ENCODE assay signal across 8 mouse cellular contexts in genomic region chr11:78166161-78166560, GRCm38 (mm10). TPM values are rescaled to one million over a fixed set of nuclear protein-coding genes. Genes with fewer than 3 reads are reported as not detected.
DNase-seq lines count a peak whose midpoint lies in the region; ATAC-seq lines count a peak whose summit lies in the region.

No protein-coding gene starts in this region.

- H3K4me3 ChIP-seq in kidney, embryonic 14.5 days (ENCODE audit: low read length), result peak overlapping the region; percentile 100; the same call in 1 of the 2 replicates
- peak overlapping the region; percentile 84 for H3K4me3 ChIP-seq in embryonic facial prominence, embryonic 10.5 days
- H3K4me3 ChIP-seq in hindbrain, embryonic 14.5 days (replicated peaks; ENCODE audit: low read length), result peak overlapping the region; percentile 96
- peak overlapping the region; percentile 100 for H3K4me3 ChIP-seq in midbrain, embryonic 13.5 days (replicated peaks)

- peak overlapping the region; percentile 75 for H3K4me2 ChIP-seq in kidney, embryonic 14.5 days (replicated peaks; ENCODE audit: low read depth, low read length)
- peak overlapping the region; percentile 79 for H3K4me2 ChIP-seq in hindbrain, embryonic 14.5 days (replicated peaks)
- peak overlapping the region; percentile 84 for H3K4me2 ChIP-seq in midbrain, embryonic 13.5 days (replicated peaks)

- DNase-seq in kidney, postnatal 4 days, result no peak
- peak; percentile 28 for DNase-seq in embryonic facial prominence, embryonic 10.5 days (ENCODE audit: low spot score)
- no peak for DNase-seq in hindbrain, embryonic 14.5 days (ENCODE audit: low spot score)
- no peak for DNase-seq in thymus, postnatal 0 days (ENCODE audit: low spot score)
- no peak for DNase-seq in right cerebral cortex, postnatal 14 days
- no peak for DNase-seq in ovary, postnatal 10 days (ENCODE audit: low spot score)

- peak overlapping the region; percentile 89 for H3K27ac ChIP-seq in kidney, embryonic 14.5 days (ENCODE audit: low read depth, low read length)
- peak overlapping the region; percentile 98 for H3K27ac ChIP-seq in embryonic facial prominence, embryonic 10.5 days (replicated peaks)
- H3K27ac ChIP-seq in hindbrain, embryonic 14.5 days, result peak overlapping the region; percentile 97
- peak overlapping the region; percentile 99; the same call in 1 of the 2 replicates for H3K27ac ChIP-seq in midbrain, embryonic 13.5 days

- H3K9ac ChIP-seq in kidney, embryonic 14.5 days (ENCODE audit: low read depth, low read length), result peak overlapping the region; percentile 99; the same call in 1 of the 2 replicates
- peak overlapping the region; percentile 100; the same call in 1 of the 2 replicates for H3K9ac ChIP-seq in hindbrain, embryonic 14.5 days
- peak overlapping the region; percentile 99; the same call in 1 of the 2 replicates for H3K9ac ChIP-seq in midbrain, embryonic 13.5 days (replicated peaks)

- no peaks in the 10 kb centered on the region for H3K27me3 ChIP-seq in kidney, embryonic 14.5 days (ENCODE audit: control insufficient read depth, insufficient read depth, low read length)
- peaks cover 14% of the 10 kb centered on the region for H3K27me3 ChIP-seq in embryonic facial prominence, embryonic 10.5 days (replicated peaks; ENCODE audit: low read depth, poor library complexity, severe bottlenecking)
- H3K27me3 ChIP-seq in hindbrain, embryonic 14.5 days (ENCODE audit: control insufficient read depth, insufficient read depth, low read length), result no peaks in the 10 kb centered on the region
- H3K27me3 ChIP-seq in midbrain, embryonic 13.5 days, result 0 out of 2 replicates have a peak, but pooled peaks cover 3% of the 10 kb centered on the region

- WGBS in kidney, embryonic 14.5 days, result 40% methylated on average over 4 of the region's 4 CpGs
- 28% methylated on average over 4 of the region's 4 CpGs for WGBS in embryonic facial prominence, embryonic 10.5 days
- 53% methylated on average over 4 of the region's 4 CpGs for WGBS in hindbrain, embryonic 14.5 days
- WGBS in midbrain, embryonic 13.5 days, result 50% methylated on average over 4 of the region's 4 CpGs

- H3K9me3 ChIP-seq in kidney, embryonic 14.5 days (ENCODE audit: control insufficient read depth, low read length), result no peaks in the 10 kb centered on the region
- H3K9me3 ChIP-seq in embryonic facial prominence, embryonic 10.5 days, result no peaks in the 10 kb centered on the region
- H3K9me3 ChIP-seq in hindbrain, embryonic 14.5 days (ENCODE audit: control insufficient read depth, low read length), result no peaks in the 10 kb centered on the region
- no peaks in the 10 kb centered on the region for H3K9me3 ChIP-seq in midbrain, embryonic 13.5 days

- peaks cover 34% of the 10 kb centered on the region for H3K4me1 ChIP-seq in kidney, embryonic 14.5 days (ENCODE audit: control insufficient read depth, insufficient read depth, low read length)
- peaks cover 57% of the 10 kb centered on the region for H3K4me1 ChIP-seq in embryonic facial prominence, embryonic 10.5 days
- peaks cover 25% of the 10 kb centered on the region for H3K4me1 ChIP-seq in hindbrain, embryonic 14.5 days (replicated peaks; ENCODE audit: control insufficient read depth, insufficient read depth, low read length)
- H3K4me1 ChIP-seq in midbrain, embryonic 13.5 days (replicated peaks), result peaks cover 38% of the 10 kb centered on the region

- H3K36me3 ChIP-seq in kidney, embryonic 14.5 days (ENCODE audit: control insufficient read depth, insufficient read depth, low read length), result peaks cover 14% of the 10 kb centered on the region
- peaks cover 45% of the 10 kb centered on the region for H3K36me3 ChIP-seq in embryonic facial prominence, embryonic 10.5 days (replicated peaks)
- H3K36me3 ChIP-seq in hindbrain, embryonic 14.5 days (replicated peaks; ENCODE audit: control insufficient read depth, insufficient read depth), result peaks cover 15% of the 10 kb centered on the region
- H3K36me3 ChIP-seq in midbrain, embryonic 13.5 days, result peaks cover 20% of the 10 kb centered on the region

- ATAC-seq in kidney, embryonic 14.5 days (ENCODE audit: low FRiP score, low TSS enrichment), result no peak
- no peak for ATAC-seq in hindbrain, embryonic 14.5 days (ENCODE audit: low FRiP score)
- ATAC-seq in midbrain, embryonic 13.5 days, result no peak

RNA-seq across cellular contexts. Expression of gene Traf4, which starts 0.8 kb away (rescaled TPM):
- 68.2 and 111 TPM in 2 replicates for polyA plus RNA-seq in kidney, embryonic 14.5 days (2014; fragmentation: Nextera tagmentation; extraction: Ambion mirVana)
- 151 and 157 TPM in 2 replicates for polyA plus RNA-seq in embryonic facial prominence, embryonic 10.5 days (2016; fragmentation: Nextera tagmentation; extraction: Ambion mirVana)
- polyA plus RNA-seq in hindbrain, embryonic 14.5 days (2014; fragmentation: Nextera tagmentation; extraction: Ambion mirVana), result 57.2 and 63.5 TPM in 2 replicates
- polyA plus RNA-seq in midbrain, embryonic 13.5 days (2015; fragmentation: Nextera tagmentation; extraction: Ambion mirVana), result 120 and 139 TPM in 2 replicates
- 57.5 and 58.6 TPM in 2 replicates for polyA plus RNA-seq in thymus, postnatal 0 days (2015; fragmentation: Nextera tagmentation; extraction: Ambion mirVana)

RNA-seq across cellular contexts. Expression of gene Nek8, which starts 10.3 kb away (rescaled TPM):
- polyA plus RNA-seq in kidney, embryonic 14.5 days (2014; fragmentation: Nextera tagmentation; extraction: Ambion mirVana), result 15.8 and 20.6 TPM in 2 replicates
- 13.5 and 15.3 TPM in 2 replicates for polyA plus RNA-seq in embryonic facial prominence, embryonic 10.5 days (2016; fragmentation: Nextera tagmentation; extraction: Ambion mirVana)
- 4.6 and 6.0 TPM in 2 replicates for polyA plus RNA-seq in hindbrain, embryonic 14.5 days (2014; fragmentation: Nextera tagmentation; extraction: Ambion mirVana)
- polyA plus RNA-seq in midbrain, embryonic 13.5 days (2015; fragmentation: Nextera tagmentation; extraction: Ambion mirVana), result 4.7 and 5.2 TPM in 2 replicates
- 14.1 and 14.5 TPM in 2 replicates for polyA plus RNA-seq in thymus, postnatal 0 days (2015; fragmentation: Nextera tagmentation; extraction: Ambion mirVana)

RNA-seq across cellular contexts. Expression of gene Tlcd1, which starts 10.3 kb away (rescaled TPM):
- polyA plus RNA-seq in kidney, embryonic 14.5 days (2014; fragmentation: Nextera tagmentation; extraction: Ambion mirVana), result 23.1 and 28.1 TPM in 2 replicates
- polyA plus RNA-seq in embryonic facial prominence, embryonic 10.5 days (2016; fragmentation: Nextera tagmentation; extraction: Ambion mirVana), result 8.8 and 9.2 TPM in 2 replicates
- 13.4 and 16.6 TPM in 2 replicates for polyA plus RNA-seq in hindbrain, embryonic 14.5 days (2014; fragmentation: Nextera tagmentation; extraction: Ambion mirVana)
- 5.0 and 5.9 TPM in 2 replicates for polyA plus RNA-seq in midbrain, embryonic 13.5 days (2015; fragmentation: Nextera tagmentation; extraction: Ambion mirVana)
- polyA plus RNA-seq in thymus, postnatal 0 days (2015; fragmentation: Nextera tagmentation; extraction: Ambion mirVana), result 12.2 and 13.5 TPM in 2 replicates

RNA-seq across cellular contexts. Expression of gene Rpl23a, which starts 17.2 kb away (rescaled TPM):
- 1,650 and 2,291 TPM in 2 replicates for polyA plus RNA-seq in kidney, embryonic 14.5 days (2014; fragmentation: Nextera tagmentation; extraction: Ambion mirVana)
- polyA plus RNA-seq in embryonic facial prominence, embryonic 10.5 days (2016; fragmentation: Nextera tagmentation; extraction: Ambion mirVana), result 1,123 and 1,138 TPM in 2 replicates
- 880 and 1,029 TPM in 2 replicates for polyA plus RNA-seq in hindbrain, embryonic 14.5 days (2014; fragmentation: Nextera tagmentation; extraction: Ambion mirVana)
- polyA plus RNA-seq in midbrain, embryonic 13.5 days (2015; fragmentation: Nextera tagmentation; extraction: Ambion mirVana), result 934 and 937 TPM in 2 replicates
- 1,919 and 1,995 TPM in 2 replicates for polyA plus RNA-seq in thymus, postnatal 0 days (2015; fragmentation: Nextera tagmentation; extraction: Ambion mirVana)

RNA-seq across cellular contexts. Expression of gene Rab34, which starts 22.1 kb away (rescaled TPM):
- 128 and 156 TPM in 2 replicates for polyA plus RNA-seq in kidney, embryonic 14.5 days (2014; fragmentation: Nextera tagmentation; extraction: Ambion mirVana)
- 107 and 123 TPM in 2 replicates for polyA plus RNA-seq in embryonic facial prominence, embryonic 10.5 days (2016; fragmentation: Nextera tagmentation; extraction: Ambion mirVana)
- 46.4 and 53.2 TPM in 2 replicates for polyA plus RNA-seq in hindbrain, embryonic 14.5 days (2014; fragmentation: Nextera tagmentation; extraction: Ambion mirVana)
- polyA plus RNA-seq in midbrain, embryonic 13.5 days (2015; fragmentation: Nextera tagmentation; extraction: Ambion mirVana), result 42.0 and 43.4 TPM in 2 replicates
- 26.4 and 29.6 TPM in 2 replicates for polyA plus RNA-seq in thymus, postnatal 0 days (2015; fragmentation: Nextera tagmentation; extraction: Ambion mirVana)
